Mouse (Mus musculus): ENCODE measurements at regions not wholly inside any gene's neighbourhood (a gene's known extent, or its start where the extent isn't known, plus 50 kb on each side); places are given as distances from the start of the nearest gene placed in this dataset.

DNA sequence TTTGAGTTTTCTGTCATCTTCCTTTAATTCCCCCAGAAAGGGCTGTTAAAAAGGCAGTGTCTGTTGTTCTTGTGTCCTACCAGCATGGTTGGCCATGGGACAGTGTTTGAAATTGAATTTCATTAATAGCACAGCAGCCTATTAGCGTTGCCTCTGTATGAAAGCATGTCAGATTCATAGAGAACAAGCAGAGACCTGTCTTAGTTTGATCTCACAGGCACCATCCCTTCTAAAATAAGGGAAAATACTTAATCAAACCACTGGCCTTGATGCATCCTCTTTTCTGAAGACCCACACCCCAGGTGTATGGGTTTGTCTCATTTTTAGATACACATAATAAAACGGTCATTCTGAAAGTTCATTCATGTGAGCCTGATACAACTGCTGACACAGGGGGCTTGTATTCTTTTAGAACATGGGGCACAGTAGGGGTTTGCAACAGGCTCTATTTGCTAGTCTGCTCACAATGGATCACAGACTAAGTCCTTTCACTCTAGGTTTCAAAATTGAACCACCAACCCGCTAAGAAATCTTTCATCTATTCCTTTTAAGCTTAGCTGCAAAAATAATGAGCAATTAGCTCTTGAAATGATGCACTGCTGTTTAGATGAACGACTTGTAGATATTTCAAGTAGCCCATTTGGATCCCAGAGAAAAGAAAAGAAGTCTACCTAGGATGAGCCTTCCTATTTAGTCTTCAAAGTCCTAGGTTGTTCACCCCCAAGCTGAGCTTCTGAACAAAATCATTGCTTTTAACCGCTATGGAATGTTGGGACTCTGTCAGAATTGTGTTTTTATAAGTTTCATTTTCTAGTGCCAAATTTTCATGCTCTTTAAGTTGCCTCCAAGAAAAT is 591.6 kb upstream of the Pcdh20 start:
- H3K4me3 ChIP-seq (ENCODE audit: insufficient read depth, low read length), result no peak overlapping the region
- TF ChIP-seq POLR2A (IDR thresholded peaks at IDR 0.05; ENCODE audit: extremely low read depth, insufficient read depth, low read length), result no peak
- TF ChIP-seq CTCF (IDR thresholded peaks at IDR 0.05; ENCODE audit: extremely low read depth, insufficient read depth, low read length), result no peak
- H3K4me1 ChIP-seq (ENCODE audit: control insufficient read depth, insufficient read depth, low read length), result no peaks in the 10 kb centered on the region
- no peak overlapping the region for H3K27ac ChIP-seq (ENCODE audit: insufficient read depth, low read length)

DNA sequence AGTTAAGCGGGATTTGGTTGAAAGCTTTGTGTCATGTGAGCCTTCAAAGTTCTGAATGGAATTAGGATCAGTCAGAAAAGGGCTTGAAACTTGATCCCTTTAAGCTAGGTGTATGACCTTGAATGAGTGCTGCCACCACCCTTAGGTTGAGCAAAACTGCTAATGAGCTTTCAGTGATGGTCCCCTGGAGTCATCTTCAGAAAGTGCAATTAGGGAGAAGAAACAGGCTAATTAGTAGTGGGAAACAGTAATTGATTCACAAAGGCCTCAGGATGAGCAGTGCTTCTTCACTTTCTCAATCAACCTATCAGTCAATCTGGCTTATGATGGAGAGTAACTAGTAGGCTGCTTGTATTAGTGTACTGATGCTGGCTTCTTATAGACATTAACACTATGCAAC is 590.1 kb upstream of the Pcdh20 start:
- Histone ChIP-seq H3K27ac (ENCODE audit: insufficient read depth, low read length) (no peak overlapping the region), H3K4me1 (ENCODE audit: control insufficient read depth, insufficient read depth, low read length) (no peaks in the 10 kb centered on the region), H3K4me3 (ENCODE audit: insufficient read depth, low read length) (no peak overlapping the region)
- TF ChIP-seq CTCF (IDR thresholded peaks at IDR 0.05; ENCODE audit: extremely low read depth, insufficient read depth, low read length) (no peak), POLR2A (IDR thresholded peaks at IDR 0.05; ENCODE audit: extremely low read depth, insufficient read depth, low read length) (no peak)

DNA sequence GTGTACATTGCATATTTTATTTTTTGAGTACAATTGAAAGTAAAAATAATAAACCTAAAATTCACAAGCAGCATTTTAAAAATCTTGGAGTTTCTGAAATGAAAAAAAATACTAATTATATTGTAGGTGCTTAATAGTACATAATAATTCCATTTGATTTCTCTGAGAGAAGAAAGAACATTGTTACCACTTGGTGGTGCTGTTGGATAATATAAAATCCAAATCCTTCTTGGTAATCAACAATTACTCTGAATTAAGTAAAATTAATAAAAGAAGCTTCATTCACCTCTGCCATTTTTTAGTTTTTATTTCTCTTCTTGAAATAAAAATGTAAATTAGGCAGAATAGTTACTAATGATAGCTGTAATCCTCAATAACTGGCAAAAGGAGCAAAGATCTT is 563.2 kb upstream of the Pcdh20 start:
- TF ChIP-seq POLR2A (IDR thresholded peaks at IDR 0.05; ENCODE audit: extremely low read depth, insufficient read depth, low read length), result no peak
- Histone ChIP-seq H3K4me3 (ENCODE audit: insufficient read depth, low read length) (no peak overlapping the region), H3K4me1 (ENCODE audit: control insufficient read depth, insufficient read depth, low read length) (no peaks in the 10 kb centered on the region), H3K27ac (ENCODE audit: insufficient read depth, low read length) (no peak overlapping the region)

DNA sequence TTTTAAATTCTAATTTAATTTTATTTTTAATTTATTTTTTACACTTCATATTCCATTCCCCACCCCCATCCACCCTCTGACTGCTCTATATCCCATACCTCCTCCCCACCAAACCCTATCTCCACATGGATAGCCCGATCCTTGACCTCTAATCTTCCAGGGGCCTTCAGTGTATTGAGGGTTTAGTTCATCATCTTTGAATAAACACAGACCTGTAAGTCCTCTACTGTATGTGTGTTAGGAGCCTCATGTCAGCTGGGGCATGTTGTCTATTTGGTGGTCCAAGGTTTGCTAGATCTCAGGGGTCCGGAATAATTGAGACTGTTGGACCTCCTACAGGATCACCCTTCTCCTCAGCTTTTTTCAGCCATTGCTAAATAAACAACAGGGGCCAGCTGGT is 540.2 kb upstream of the Pcdh20 start:
- no peak overlapping the region for H3K27ac ChIP-seq (ENCODE audit: insufficient read depth, low read length)
- no peak overlapping the region for H3K4me3 ChIP-seq (ENCODE audit: insufficient read depth, low read length)
- TF ChIP-seq POLR2A (IDR thresholded peaks at IDR 0.05; ENCODE audit: extremely low read depth, insufficient read depth, low read length) (no peak), CTCF (IDR thresholded peaks at IDR 0.05; ENCODE audit: extremely low read depth, insufficient read depth, low read length) (no peak)
- no peaks in the 10 kb centered on the region for H3K4me1 ChIP-seq (ENCODE audit: control insufficient read depth, insufficient read depth, low read length)

DNA sequence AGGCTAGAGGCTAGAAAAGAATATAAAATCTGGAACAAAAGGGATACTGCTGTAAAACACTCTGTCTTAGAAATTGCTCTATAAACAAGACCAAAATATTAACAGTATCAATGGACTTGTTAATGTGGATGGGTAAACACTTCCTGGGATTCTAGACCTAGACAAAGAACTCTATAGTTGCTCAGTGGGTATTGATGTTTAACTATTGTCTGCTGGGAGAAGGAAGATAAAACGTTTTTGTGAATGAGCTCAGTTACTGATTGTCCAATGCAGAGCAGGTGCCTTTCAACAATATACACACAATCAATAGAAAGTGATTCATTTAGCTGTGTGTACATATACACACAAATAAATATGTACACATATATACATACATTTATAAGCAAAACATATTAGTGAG is 538.5 kb upstream of the Pcdh20 start:
- H3K27ac ChIP-seq (ENCODE audit: insufficient read depth, low read length), result no peak overlapping the region
- TF ChIP-seq POLR2A (IDR thresholded peaks at IDR 0.05; ENCODE audit: extremely low read depth, insufficient read depth, low read length) (no peak), CTCF (IDR thresholded peaks at IDR 0.05; ENCODE audit: extremely low read depth, insufficient read depth, low read length) (no peak)
- no peaks in the 10 kb centered on the region for H3K4me1 ChIP-seq (ENCODE audit: control insufficient read depth, insufficient read depth, low read length)
- no peak overlapping the region for H3K4me3 ChIP-seq (ENCODE audit: insufficient read depth, low read length)

DNA sequence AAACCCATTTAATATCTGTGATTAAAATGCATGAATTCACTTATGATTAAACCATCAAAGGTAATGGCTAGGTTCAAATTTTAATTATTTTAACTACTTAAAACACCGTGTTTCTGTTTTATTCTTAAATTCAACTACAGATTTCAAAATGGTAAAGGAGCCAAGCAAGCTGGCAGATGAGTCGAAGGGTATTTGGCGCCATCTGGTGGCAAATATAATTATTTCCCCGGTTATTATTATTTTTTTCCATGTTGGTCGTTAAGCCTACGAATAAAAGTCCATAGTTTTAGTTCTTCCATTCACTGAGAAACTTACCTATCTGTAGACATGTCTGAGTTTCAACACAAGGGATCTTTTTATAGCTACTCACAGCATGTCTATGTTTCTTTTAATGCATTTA is 510.7 kb upstream of the Pcdh20 start:
- no peaks in the 10 kb centered on the region for H3K4me1 ChIP-seq (ENCODE audit: control insufficient read depth, insufficient read depth, low read length)
- no peak for TF ChIP-seq POLR2A (IDR thresholded peaks at IDR 0.05; ENCODE audit: extremely low read depth, insufficient read depth, low read length)
- peak; percentile 53 for TF ChIP-seq CTCF (IDR thresholded peaks at IDR 0.05; ENCODE audit: extremely low read depth, insufficient read depth, low read length)
- H3K27ac ChIP-seq (ENCODE audit: insufficient read depth, low read length), result no peak overlapping the region
- H3K4me3 ChIP-seq (ENCODE audit: insufficient read depth, low read length), result no peak overlapping the region

DNA sequence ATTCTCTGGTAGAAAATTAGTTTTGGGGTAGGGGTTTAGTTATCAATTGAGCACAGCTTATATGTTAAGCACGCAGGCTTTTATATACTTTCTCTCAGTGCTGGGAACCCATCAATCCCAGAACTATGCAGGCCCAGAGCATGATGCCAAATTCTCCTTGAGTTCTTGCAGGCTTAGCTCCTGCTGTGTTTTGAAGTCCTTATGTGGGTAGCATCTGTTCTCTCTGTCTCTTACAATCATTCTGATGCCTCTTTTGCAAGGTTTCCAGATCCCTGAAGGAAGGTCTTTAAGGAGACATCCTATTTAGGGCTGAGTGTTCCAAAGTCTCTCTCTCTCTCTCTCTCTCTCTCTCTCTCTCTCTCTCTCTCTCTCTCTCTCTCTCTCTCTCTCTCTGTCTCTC is 504.8 kb upstream of the Pcdh20 start:
- no peak for TF ChIP-seq CTCF (IDR thresholded peaks at IDR 0.05; ENCODE audit: extremely low read depth, insufficient read depth, low read length)
- no peak for TF ChIP-seq POLR2A (IDR thresholded peaks at IDR 0.05; ENCODE audit: extremely low read depth, insufficient read depth, low read length)
- H3K4me3 ChIP-seq (ENCODE audit: insufficient read depth, low read length), result no peak overlapping the region
- no peaks in the 10 kb centered on the region for H3K4me1 ChIP-seq (ENCODE audit: control insufficient read depth, insufficient read depth, low read length)
- H3K27ac ChIP-seq (ENCODE audit: insufficient read depth, low read length), result no peak overlapping the region

DNA sequence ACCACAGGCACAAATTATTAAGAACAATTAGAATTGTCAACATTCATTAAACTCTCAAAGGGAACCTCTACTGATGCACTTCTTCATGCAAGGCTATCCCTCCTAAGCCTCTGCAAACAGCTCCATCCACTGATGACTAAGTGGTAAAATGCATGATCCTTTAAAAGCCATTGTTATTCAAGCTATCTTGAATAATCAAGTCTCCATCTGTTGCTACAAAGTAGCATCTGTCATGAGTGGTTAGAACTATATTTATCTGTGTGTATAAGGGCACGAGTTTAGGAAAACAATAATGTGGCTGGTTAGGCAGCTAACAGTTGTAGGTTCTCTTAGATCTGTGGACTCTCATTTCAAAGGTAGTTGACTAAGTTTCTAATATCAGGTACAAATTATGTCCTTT is 463.4 kb upstream of the Pcdh20 start:
- Histone ChIP-seq H3K4me1 (ENCODE audit: control insufficient read depth, insufficient read depth, low read length) (no peaks in the 10 kb centered on the region), H3K27ac (ENCODE audit: insufficient read depth, low read length) (no peak overlapping the region), H3K4me3 (ENCODE audit: insufficient read depth, low read length) (no peak overlapping the region)
- no peak for TF ChIP-seq CTCF (IDR thresholded peaks at IDR 0.05; ENCODE audit: extremely low read depth, insufficient read depth, low read length)
- TF ChIP-seq POLR2A (IDR thresholded peaks at IDR 0.05; ENCODE audit: extremely low read depth, insufficient read depth, low read length), result no peak

Data from cortical plate, adult 2 months (tissue).